ENCODE assay signal across 9 mouse cellular contexts in the genomic region with DNA sequence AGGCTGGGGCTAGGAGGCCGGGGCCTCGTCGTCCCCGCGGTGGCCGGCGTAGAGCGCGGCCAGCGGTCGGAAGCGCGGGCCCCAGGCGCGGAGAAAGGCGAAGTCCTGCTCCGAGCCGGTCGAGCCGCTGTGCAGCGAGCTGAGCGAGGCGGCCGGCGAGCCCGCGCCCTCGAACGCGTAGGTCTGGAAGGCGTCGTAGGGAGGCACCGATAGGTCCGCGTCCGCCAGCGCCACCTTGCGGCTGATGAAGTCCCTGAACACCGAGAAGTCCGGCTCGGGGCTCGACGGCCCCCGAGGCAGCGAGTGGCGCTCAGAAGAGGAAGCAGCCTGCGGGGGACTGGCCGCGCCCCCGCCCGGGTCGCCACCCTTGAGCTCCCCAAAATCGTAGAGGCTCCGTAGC. TPM values are rescaled to one million over a fixed set of nuclear protein-coding genes. Genes with fewer than 3 reads are reported as not detected.
DNase-seq lines count a peak whose midpoint lies in the region; ATAC-seq lines count a peak whose summit lies in the region.
"Had no signal": no experiment of that assay in that cellular context is flagged by ENCODE, and none has a peak within 500 bp of the region (broad histone marks: within the 10 kb centered on the region; RNA-seq: fewer than 3 reads in every experiment).

No protein-coding gene starts in this region.

- 1% methylated on average over 47 of the region's 54 CpGs for WGBS in intestine, embryonic 14.5 days
- under 1% methylated on average over 54 of the region's 54 CpGs for WGBS in midbrain, embryonic 10.5 days

- H3K27ac ChIP-seq in intestine, embryonic 14.5 days (ENCODE audit: low read depth) = no peak overlapping the region
- peak overlapping the region; percentile 35 for H3K27ac ChIP-seq in midbrain, embryonic 10.5 days (replicated peaks)

- no peak overlapping the region for H3K4me2 ChIP-seq in intestine, embryonic 14.5 days (ENCODE audit: low read length)

- H3K9ac ChIP-seq in intestine, embryonic 14.5 days (ENCODE audit: low read length) = no peak overlapping the region

- H3K4me3 ChIP-seq in intestine, embryonic 14.5 days (ENCODE audit: low read depth, low read length) = no peak overlapping the region
- peak overlapping the region; percentile 24 for H3K4me3 ChIP-seq in midbrain, embryonic 10.5 days

- 0 out of 2 replicates have a peak, but pooled peaks cover 5% of the 10 kb centered on the region for H3K4me1 ChIP-seq in intestine, embryonic 14.5 days (replicated peaks; ENCODE audit: control insufficient read depth, insufficient read depth, low read length)
- H3K4me1 ChIP-seq in midbrain, embryonic 10.5 days = peaks cover 51% of the 10 kb centered on the region

- H3K36me3 ChIP-seq in intestine, embryonic 14.5 days (ENCODE audit: control insufficient read depth, insufficient read depth, low read length) = no peaks in the 10 kb centered on the region
- no peaks in the 10 kb centered on the region for H3K36me3 ChIP-seq in midbrain, embryonic 10.5 days

- H3K27me3 ChIP-seq in intestine, embryonic 14.5 days (replicated peaks; ENCODE audit: control insufficient read depth, insufficient read depth, low read length) = peaks cover 93% of the 10 kb centered on the region
- H3K27me3 ChIP-seq in midbrain, embryonic 10.5 days (ENCODE audit: low read depth, poor library complexity, severe bottlenecking) = peaks cover 100% of the 10 kb centered on the region

- no peaks in the 10 kb centered on the region for H3K9me3 ChIP-seq in intestine, embryonic 14.5 days (ENCODE audit: control insufficient read depth, low read length)
- H3K9me3 ChIP-seq in midbrain, embryonic 10.5 days (replicated peaks) = no peaks in the 10 kb centered on the region

- ATAC-seq in intestine, embryonic 14.5 days (replicated peaks; ENCODE audit: low FRiP score, low TSS enrichment, low read depth) = peak; percentile 75

- intact Hi-C loops in gastrocnemius, postnatal 36 days (cut with DNase I) = no loop called here
- intact Hi-C loops in left cerebral cortex, postnatal 36 days (cut with DNase I) = no loop called here

- DNase-seq in adrenal gland, adult (ENCODE audit: inconsistent age in 2 of 2, low spot score in 1 of 2) = peak; percentile 83 to 93
- peak; percentile 68 to 90 for DNase-seq in cerebellum, postnatal 4 days (ENCODE audit: low spot score in 2 of 2)
- DNase-seq in gastrocnemius, postnatal 36 days = peak; percentile 73 to 78
- peak; percentile 92 for DNase-seq in intestine, embryonic 14.5 days (ENCODE audit: low spot score)
- peak; percentile 53 to 54 for DNase-seq in left cerebral cortex, postnatal 36 days (ENCODE audit: low spot score in 2 of 2)
- peak; percentile 87 for DNase-seq in midbrain, embryonic 10.5 days (ENCODE audit: low spot score)
- DNase-seq in right cerebral cortex, postnatal 25 days = peak; percentile 54
- DNase-seq in urinary bladder, postnatal 25 days (ENCODE audit: low spot score) = peak; percentile 85

RNA-seq across cellular contexts. Expression of a gene that starts 21.6 kb away (rescaled TPM):
- total RNA-seq in gastrocnemius, postnatal 36 days (2021) = not detected
- not detected in 2 replicates for polyA plus RNA-seq in intestine, embryonic 14.5 days (2014; fragmentation: Nextera tagmentation; extraction: Ambion mirVana)
- not detected for total RNA-seq in left cerebral cortex, postnatal 36 days (2021)
- not detected in 2 replicates for polyA plus RNA-seq in midbrain, embryonic 10.5 days (2016; fragmentation: Nextera tagmentation; extraction: Ambion mirVana)
- polyA plus RNA-seq: frontal cortex, adult 2 months had no signal

RNA-seq across cellular contexts. Expression of a gene that starts 56.7 kb away (rescaled TPM):
- total RNA-seq in gastrocnemius, postnatal 36 days (2021) = under 1 TPM; 0.48 to 0.76 TPM
- polyA plus RNA-seq in intestine, embryonic 14.5 days (2014; fragmentation: Nextera tagmentation; extraction: Ambion mirVana) = 12.5 and 12.8 TPM in 2 replicates
- 1 to 10 TPM; 1.0 to 1.6 TPM for total RNA-seq in left cerebral cortex, postnatal 36 days (2021)
- 6.4 and 8.1 TPM in 2 replicates for polyA plus RNA-seq in midbrain, embryonic 10.5 days (2016; fragmentation: Nextera tagmentation; extraction: Ambion mirVana)
